Mouse (Mus musculus) retina, postnatal 7 days (tissue): Measurements from ENCODE around the gene 4930402K13Rik.
"Not testable (repeated sequence)": the region's sequence is repeated elsewhere in the genome, so short reads cannot be mapped to it uniquely, and the experiment has no call there.

Source experiments
- DNase-seq: peaks from one replicate; pipeline ENCODE4 v3.0.0-alpha.2; 2012; ENCODE audit warnings: low read depth, low spot score

4930402K13Rik gene

DNA sequence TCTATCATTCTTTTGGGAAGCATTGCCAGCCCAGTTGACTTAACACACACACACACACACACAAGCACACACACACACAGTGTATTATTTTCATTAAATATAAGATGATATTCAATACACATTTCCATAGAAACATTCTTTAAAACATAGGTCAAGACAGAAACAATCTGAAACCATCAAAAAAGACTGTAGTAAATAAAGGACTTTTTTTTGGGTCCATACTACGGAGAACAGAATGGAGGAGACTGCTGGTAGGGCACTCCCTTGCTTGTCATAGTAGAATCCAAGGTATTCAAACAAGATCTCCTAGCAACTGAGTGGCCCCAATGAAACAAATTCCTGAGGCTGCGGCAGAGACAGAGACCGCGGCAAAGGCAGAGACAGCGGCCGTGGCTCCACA, at the start of gene 4930402K13Rik:
4930402K13Rik (plus strand) TSS at position 301 of the 400 bp plus-strand sequence.
- DNase-seq: no peak

DNA sequence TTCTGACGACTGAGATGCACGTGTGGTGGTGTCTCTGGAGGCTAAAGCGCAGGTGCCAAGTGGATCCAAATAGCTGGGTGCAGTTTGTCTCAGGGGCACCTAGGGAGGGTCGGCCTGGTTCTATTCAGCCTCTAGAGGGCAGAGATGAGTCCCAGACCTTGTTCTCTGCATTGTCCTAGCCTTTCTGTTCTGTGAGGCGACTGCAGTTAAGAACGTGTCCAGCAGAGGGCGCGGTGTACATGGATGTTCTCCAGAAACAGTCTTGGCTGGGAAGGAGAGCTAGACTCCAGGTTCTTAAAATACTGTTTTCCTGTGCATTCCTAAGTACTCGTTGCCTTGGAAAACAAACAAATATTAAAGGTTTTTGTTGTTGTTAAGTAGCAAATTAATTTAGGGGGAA, 43.4 kb upstream of the 4930402K13Rik start:
- DNase-seq: not testable (repeated sequence)

DNA sequence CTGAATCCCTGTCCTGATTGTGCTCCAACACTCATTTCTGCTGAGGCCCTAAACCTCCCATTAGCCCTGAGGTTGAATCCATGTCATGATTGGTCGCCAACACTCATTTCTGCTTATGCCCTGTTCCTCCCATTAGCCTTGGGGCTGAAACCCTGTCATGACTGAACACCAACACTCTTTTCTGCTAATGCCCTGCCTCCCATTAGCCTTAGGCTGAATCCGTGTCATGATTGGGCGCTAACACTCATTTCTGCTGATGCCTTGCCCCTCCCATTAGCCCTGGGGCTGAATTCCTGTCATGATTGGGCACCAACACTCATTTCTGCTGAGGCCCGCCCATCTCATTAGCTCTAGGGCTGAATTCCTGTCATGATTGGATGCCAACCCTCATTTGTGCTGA, 42.3 kb upstream of the 4930402K13Rik start:
- no peak for DNase-seq

DNA sequence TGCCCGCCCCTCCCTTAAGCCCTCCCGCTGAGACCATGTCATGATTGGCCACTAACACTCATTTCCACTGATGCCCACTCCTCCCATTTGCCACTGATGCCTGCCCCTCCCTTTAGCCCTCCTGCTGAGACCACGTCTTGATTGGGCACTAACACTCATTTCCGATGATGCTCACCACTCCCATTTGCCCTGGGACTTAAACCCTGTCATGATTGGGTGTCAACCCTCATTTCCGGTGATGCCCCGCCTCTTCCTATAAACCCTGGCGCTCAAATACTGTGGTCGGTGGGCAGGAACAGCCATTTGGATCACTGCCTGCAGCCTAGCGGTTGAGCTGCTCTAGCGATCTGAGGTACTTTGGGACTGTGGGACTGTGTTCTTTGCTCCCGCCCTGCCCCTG, 41.6 kb upstream of the 4930402K13Rik start, which contains the start of gene Fthl17f:
Fthl17f (plus strand) TSS at position 301 of the 400 bp plus-strand sequence.
- DNase-seq: not testable (repeated sequence)

DNA sequence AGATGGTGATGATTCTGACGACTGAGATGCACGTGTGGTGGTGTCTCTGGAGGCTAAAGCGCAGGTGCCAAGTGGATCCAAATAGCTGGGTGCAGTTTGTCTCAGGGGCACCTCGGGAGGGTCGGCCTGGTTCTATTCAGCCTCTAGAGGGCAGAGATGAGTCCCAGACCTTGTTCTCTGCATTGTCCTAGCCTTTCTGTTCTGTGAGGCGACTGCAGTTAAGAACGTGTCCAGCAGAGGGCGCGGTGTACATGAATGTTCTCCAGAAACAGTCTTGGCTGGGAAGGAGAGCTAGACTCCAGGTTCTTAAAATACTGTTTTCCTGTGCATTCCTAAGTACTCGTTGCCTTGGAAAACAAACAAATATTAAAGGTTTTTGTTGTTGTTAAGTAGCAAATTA, 26.7 kb upstream of the 4930402K13Rik start:
- not testable (repeated sequence) for DNase-seq

DNA sequence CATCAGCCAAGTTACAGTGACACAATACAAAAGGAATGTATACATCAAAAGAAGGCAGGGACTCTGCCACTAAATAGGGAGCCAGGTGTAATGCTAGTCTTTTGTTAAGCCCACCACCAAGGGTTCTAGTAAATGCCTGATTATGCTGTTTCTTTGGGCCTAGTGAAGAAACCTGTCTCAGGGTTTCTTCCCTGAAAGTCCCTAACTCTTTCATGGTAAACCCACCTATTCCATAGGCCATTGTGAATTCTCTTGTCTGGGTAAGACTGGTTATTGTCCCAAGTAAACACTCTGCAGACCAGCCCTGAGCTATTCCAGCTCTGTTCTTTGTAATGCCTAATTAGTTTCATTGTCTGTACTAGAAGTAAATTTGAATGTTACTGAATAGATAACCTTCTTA, 9.3 kb upstream of the 4930402K13Rik start:
- not testable (repeated sequence) for DNase-seq

DNA sequence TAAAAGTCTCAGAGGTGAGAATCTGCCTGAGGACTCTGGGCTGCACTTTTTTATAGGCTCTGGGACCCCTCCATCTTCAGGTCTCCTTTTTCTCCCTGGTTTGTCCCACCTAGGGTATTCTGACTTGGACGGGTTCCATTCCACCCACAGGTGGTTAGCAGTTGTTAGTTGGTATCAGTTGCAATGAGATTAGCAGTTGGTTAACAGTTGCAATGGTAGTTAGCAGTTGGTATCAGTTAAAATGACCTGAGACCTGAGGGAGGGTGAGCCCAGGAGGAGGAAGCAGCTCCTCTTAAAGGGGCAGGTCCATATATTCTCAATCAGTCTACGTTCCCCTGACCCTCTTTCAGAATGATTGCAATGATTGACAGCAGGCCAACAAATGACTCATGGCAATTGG, 6.0 kb downstream of the 4930402K13Rik start:
- DNase-seq: no peak

DNA sequence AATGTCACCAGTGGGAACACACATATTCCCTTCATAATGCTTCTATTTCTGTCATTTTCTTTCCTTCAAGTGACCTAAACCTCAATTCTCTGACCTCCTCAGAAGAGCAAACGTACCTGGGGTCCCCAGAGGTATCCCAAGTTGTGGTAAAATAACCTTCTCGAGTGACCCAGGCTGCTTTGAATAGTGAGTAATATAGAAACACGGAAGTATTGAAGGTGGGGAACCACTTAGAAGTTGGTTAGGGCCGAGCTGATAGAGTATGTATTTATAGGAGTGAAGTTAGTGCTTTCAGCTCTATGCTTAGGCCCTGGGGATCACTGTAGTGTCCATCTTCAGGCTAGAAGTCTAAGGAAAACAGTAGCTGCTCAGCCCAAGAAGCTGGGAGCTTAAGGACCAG, 20.6 kb downstream of the 4930402K13Rik start:
- DNase-seq: no peak

DNA sequence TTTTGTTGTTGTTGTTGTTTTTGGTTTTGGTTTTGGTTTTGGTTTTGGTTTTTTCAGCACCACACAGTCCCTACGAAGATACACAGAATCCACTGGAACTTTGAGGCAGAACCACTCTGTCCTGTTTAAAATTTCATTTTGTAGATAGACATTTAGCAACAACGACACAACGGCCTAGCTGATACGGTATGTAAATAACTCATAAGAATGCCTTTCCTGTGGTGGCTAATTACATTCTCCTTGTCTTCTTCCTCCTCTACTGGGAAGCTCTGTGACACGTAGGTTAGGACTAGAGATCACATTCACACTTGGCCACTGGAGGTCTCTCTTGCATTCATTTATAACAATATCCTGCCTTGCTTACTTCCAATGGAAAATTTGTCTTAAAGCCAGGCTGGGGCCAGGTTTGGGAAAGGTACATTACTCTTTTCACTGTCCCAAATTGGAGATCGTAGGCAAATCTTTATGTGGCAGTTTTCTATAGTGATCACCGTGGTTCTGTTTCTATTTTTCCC, 24.0 kb downstream of the 4930402K13Rik start:
- peak; percentile 1 for DNase-seq

DNA sequence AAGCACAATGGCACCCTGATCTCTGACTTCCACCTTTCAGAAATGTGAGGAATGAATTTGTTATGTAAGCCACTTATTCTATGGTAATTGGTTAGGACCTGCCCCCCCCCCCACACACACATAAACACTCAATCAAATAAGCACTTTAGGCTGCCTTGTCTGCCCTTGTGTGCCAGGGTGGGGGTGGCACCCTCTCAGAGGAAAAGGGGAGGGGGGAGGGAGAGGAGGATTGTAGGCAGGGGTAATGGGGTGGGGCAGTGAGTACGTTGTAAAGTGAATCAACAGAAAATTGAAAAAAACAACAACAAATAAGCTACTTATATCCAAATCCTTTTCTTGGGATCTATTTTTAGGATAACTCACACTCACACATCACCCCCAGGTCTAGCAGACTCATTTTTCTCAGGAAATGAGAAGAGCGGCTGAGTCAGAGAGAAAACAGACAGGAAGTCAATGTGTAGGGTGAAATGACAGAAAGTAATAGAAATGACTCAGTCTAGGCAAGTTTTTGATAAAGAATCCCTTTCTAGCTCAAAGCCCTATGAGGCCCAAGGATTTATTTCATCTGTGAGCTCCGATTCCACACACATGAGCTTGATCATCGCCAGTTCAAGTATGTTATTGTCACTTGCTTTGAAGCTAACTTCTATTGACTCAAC, 35.1 kb downstream of the 4930402K13Rik start:
- DNase-seq: no peak

DNA sequence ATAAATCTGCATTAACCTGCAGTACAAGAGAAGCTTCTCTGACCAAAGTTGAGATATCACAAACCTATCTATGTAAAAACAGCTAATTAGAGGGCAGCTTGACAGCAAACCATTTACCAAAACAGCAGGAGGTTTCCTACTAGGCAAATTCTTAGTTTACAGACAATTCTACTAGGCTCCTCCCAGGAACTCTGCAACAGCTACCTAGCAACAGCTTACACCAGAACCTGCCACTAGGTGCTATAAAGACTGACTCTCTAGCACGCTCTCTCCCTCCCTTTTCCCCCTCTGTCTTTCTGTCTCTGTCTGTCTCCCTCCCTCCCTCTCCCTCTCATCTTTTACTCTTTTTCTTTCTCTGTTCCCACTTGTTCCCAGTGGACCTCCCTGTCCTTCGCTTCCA, 38.3 kb downstream of the 4930402K13Rik start:
- DNase-seq: no peak
